Mouse (Mus musculus) liver, adult 2 months (tissue): Measurements from ENCODE around the gene Rcn3. TPM values are rescaled to one million over a fixed set of nuclear protein-coding genes. Genes with fewer than 3 reads are reported as not detected.

Source experiments
- DNase-seq: peaks from one replicate; pipeline ENCODE4 v3.0.0-alpha.2; 2011; ENCODE audit warnings: low read depth, low spot score; ENCODE audit errors: extremely low read depth
- H3K27ac ChIP-seq: fragments of 200-500 bp; replicated peaks from 2 replicates; pipeline ENCODE4 v1.5.1; 2012; ENCODE audit warnings: low read depth, mild to moderate bottlenecking, control low read depth, inconsistent platforms, low read length; ENCODE audit not compliant: insufficient read depth
- H3K27me3 ChIP-seq: fragments of 200-500 bp; 2 replicates; pipeline ENCODE4 v1.6.1; 2012; ENCODE audit warnings: mild to moderate bottlenecking, moderate library complexity, low read length, inconsistent platforms; ENCODE audit not compliant: control insufficient read depth, insufficient read depth
- H3K36me3 ChIP-seq: fragments of 200-500 bp; 2 replicates; pipeline ENCODE4 v1.6.1; 2012; ENCODE audit warnings: low read length, inconsistent platforms; ENCODE audit not compliant: control insufficient read depth, insufficient read depth
- H3K4me1 ChIP-seq: fragments of 200-500 bp; 2 replicates; pipeline ENCODE4 v1.6.1; 2011; ENCODE audit warnings: low read length; ENCODE audit not compliant: control insufficient read depth, insufficient read depth
- H3K4me3 ChIP-seq: fragments of 200-500 bp; 2 replicates; pipeline ENCODE4 v1.5.1; 2011; ENCODE audit warnings: low read depth, mild to moderate bottlenecking, control low read depth, low read length, moderate library complexity; ENCODE audit not compliant: insufficient read depth
- H3K79me2 ChIP-seq: fragments of 200-500 bp; 2 replicates; pipeline ENCODE4 v1.6.1; 2012; ENCODE audit warnings: inconsistent platforms, mild to moderate bottlenecking, low read length, moderate library complexity; ENCODE audit not compliant: control insufficient read depth, insufficient read depth
- H3K9ac ChIP-seq: fragments of 200-500 bp; 2 replicates; pipeline ENCODE4 v1.6.1; 2012; ENCODE audit warnings: low read depth, mild to moderate bottlenecking, control low read depth, inconsistent platforms, low read length
- CTCF ChIP-seq: fragments of 200-500 bp; IDR thresholded peaks from 2 replicates; pipeline ENCODE4 v1.5.1; 2011; ENCODE audit warnings: low read depth, low read length, control low read depth
- POLR2A ChIP-seq: fragments of 200-500 bp; IDR thresholded peaks from 2 replicates; pipeline ENCODE4 v1.6.1; 2011; ENCODE audit warnings: low read length, control low read depth; ENCODE audit not compliant: insufficient read depth; ENCODE audit errors: extremely low read depth
- WGBS: fragments of 180-500 bp; shearing (Covaris S2); methylation state at CpG from one replicate; pipeline ENCODE4 v1.1.7; 2018; 5-methylcytosine and 5-hydroxymethylcytosine counted together
- polyA plus RNA-seq: library from polyadenylated mRNA; depleted of rRNA; stranded (reverse); fragments of >200 nt; gene quantifications from 2 replicates; pipeline ENCODE4 v1.2.3, GENCODE M21; 2012
- total RNA-seq: library from RNA; depleted of rRNA; stranded (reverse); fragments of >200 nt; gene quantifications from 2 replicates; pipeline ENCODE4 v1.2.3, GENCODE M21; 2014

The Rcn3 gene
- total and polyA plus RNA-seq, 2 experiments, result 6.7 to 14.9 TPM

DNA sequence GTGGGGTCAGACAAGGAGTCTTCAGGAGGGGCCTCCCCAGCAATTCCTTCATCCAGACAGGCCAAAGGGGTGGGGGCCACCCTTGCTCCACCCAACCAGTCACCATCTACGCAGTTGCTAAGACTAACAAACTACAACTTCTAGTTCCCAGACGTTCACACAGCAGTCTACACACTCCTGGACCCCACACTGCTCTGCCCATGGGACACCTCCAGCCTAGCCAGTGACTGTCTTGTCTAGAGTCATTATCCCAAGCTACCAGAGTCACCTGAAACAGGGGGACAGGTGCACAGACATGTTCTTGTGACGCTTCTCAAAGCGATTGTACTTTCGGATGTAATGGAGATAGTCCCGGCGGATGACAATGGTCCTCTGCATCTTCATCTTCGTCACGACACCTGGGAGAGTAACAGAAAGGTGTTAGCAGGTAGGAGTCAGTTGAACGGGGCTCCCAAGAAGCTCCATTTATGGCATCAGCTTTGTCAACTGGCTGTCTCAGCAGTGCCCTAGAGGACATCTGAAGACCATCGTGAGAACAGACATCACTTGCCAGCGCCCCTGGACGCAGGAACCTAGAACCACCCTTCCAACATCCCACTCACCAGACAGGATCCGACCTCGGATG, 30.7 kb upstream of the Rcn3 start:
- Histone ChIP-seq H3K27me3 (no peaks in the 10 kb centered on the region), H3K79me2 (peaks cover 3% of the 10 kb centered on the region; the same call in 1 of the 2 replicates), H3K4me3 (no peak overlapping the region), H3K9ac (no peak overlapping the region), H3K27ac (no peak overlapping the region), H3K36me3 (peaks cover 30% of the 10 kb centered on the region; the same call in 1 of the 2 replicates), H3K4me1 (peaks cover 26% of the 10 kb centered on the region)
- WGBS, result 79% methylated on average over 15 of the region's 15 CpGs
- TF ChIP-seq CTCF (no peak), POLR2A (no peak)
- DNase-seq, result no peak

DNA sequence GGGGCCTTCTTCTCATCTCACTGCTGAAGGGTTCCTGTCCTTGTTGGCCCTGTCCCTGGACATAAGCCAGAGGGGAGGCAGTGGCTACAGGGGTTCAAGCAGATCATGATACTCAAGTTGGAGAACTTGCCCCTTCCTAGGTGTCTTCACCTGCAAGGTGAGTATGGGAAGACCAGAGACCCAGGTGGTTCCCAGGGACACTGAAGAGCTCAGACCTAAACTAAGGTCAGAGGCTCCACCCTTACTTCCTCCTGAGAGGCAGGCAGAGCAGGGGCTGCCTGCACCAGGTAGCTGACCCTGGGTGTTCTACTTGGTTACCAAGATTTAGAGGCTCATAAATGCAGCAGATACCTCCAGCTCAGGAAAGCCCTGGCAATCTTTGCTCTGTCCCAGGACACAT, 29.9 kb upstream of the Rcn3 start:
- TF ChIP-seq CTCF, result no peak
- TF ChIP-seq POLR2A, result no peak
- H3K4me1 ChIP-seq, result peaks cover 21% of the 10 kb centered on the region
- H3K27me3 ChIP-seq, result no peaks in the 10 kb centered on the region
- no peak overlapping the region for H3K4me3 ChIP-seq
- no peak overlapping the region for H3K9ac ChIP-seq
- peaks cover 25% of the 10 kb centered on the region; the same call in 1 of the 2 replicates for H3K36me3 ChIP-seq
- peak overlapping the region; percentile 10; the same call in 1 of the 2 replicates for H3K27ac ChIP-seq
- DNase-seq, result no peak
- no peaks in the 10 kb centered on the region; the same call in 1 of the 2 replicates for H3K79me2 ChIP-seq

DNA sequence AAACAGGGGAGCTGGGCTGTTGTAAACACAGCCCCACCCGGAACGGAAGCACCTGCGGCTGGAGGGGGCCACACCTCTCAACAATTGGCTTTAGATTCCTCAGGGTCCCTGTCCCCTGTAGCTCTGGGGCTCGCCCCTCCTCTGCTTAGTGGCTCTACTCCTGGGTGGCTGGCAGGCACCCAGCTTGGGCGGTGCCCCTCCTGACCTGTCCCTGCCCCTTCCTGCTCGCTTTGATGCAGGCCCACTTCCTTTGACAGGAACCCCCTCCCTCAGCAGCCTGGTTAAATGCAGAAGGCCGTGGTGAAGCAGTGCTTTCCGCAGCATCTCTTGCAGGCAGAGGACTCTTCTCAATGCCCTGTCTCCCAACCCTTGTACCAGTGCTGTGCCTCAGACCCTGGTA, 29.4 kb upstream of the Rcn3 start:
- no peak overlapping the region for H3K27ac ChIP-seq
- peaks cover 23% of the 10 kb centered on the region; the same call in 1 of the 2 replicates for H3K36me3 ChIP-seq
- TF ChIP-seq CTCF (no peak), POLR2A (no peak)
- peaks cover 16% of the 10 kb centered on the region for H3K4me1 ChIP-seq
- H3K9ac ChIP-seq, result no peak overlapping the region
- no peaks in the 10 kb centered on the region; the same call in 1 of the 2 replicates for H3K79me2 ChIP-seq
- DNase-seq, result no peak
- 70% methylated on average over 8 of the region's 8 CpGs for WGBS
- H3K27me3 ChIP-seq, result no peaks in the 10 kb centered on the region
- no peak overlapping the region for H3K4me3 ChIP-seq

DNA sequence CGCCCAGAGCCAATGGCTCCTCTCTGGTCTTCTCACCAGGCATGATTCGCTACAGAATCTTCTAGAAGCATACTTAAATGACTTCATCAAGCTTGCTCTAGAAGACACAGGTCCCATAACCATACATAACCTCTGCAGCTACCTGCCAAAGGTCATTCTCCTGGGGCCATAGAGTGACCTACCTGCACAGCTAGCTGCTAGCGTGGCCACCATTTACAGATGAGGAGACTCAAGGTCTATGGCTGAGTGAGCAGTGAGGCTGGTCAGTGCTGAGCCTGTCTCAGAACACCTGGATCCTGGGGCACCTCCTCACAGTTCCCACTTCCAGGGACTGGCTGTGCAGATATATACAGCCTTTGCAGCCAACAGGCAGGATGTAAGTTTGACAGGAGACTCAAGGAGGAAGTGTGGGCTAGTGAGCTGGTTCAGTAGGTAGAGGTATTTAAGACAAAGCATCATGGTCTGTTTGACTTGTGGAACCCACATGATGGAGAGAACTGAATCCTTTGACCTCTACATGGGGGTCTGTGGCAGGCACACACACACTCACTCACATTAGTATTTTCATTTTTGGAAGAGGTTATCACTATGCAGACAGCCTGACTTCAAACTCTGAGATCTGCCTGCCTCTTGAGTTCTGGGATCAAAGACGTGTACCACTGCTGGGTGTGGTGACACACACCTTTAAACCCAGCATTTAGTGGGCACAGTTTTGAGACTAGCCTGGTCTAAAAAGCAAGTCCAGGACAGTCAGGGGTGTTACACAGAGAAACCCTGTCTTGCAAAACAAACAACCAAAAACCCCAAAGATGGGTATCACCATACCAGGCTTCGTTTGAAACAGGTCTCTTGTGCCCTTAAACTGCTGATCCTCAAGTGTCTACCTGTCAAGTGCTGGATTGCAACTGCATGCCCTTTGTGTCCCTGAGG, 28.0 kb upstream of the Rcn3 start:
- Histone ChIP-seq H3K9ac (no peak overlapping the region), H3K4me3 (no peak overlapping the region), H3K36me3 (peaks cover 12% of the 10 kb centered on the region; the same call in 1 of the 2 replicates), H3K4me1 (peaks cover 12% of the 10 kb centered on the region), H3K79me2 (no peaks in the 10 kb centered on the region; the same call in 1 of the 2 replicates), H3K27ac (no peak overlapping the region), H3K27me3 (no peaks in the 10 kb centered on the region)
- no peak for TF ChIP-seq CTCF
- no peak for TF ChIP-seq POLR2A
- DNase-seq, result no peak
- WGBS, result 81% methylated on average over 5 of the region's 5 CpGs

DNA sequence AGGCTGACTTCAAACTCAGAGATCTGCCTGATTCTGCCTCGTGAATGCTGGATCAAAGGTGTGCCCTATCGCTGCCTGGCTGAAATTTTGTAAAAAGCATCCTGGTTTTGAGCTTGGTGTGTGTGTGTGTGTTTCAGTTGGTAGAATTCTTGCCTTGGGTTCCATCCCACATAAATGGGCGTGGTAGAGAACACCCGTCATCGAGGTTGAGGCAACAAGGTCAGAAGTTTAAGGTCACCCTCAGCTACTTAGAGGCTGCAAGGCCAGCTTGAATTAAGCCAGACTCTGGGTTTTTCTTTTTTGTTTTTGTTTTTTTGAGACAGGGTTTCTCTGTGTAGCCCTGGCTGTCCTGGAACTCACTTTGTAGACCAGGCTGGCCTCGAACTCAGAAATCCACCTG, 26.3 kb upstream of the Rcn3 start:
- no peak overlapping the region for H3K9ac ChIP-seq
- H3K27me3 ChIP-seq, result no peaks in the 10 kb centered on the region
- TF ChIP-seq POLR2A (no peak), CTCF (no peak)
- no peak overlapping the region for H3K27ac ChIP-seq
- H3K4me1 ChIP-seq, result peaks cover 9% of the 10 kb centered on the region
- WGBS, result 67% methylated on average over 6 of the region's 6 CpGs
- no peak for DNase-seq
- no peaks in the 10 kb centered on the region for H3K79me2 ChIP-seq
- H3K4me3 ChIP-seq, result no peak overlapping the region
- peaks cover 12% of the 10 kb centered on the region; the same call in 1 of the 2 replicates for H3K36me3 ChIP-seq

DNA sequence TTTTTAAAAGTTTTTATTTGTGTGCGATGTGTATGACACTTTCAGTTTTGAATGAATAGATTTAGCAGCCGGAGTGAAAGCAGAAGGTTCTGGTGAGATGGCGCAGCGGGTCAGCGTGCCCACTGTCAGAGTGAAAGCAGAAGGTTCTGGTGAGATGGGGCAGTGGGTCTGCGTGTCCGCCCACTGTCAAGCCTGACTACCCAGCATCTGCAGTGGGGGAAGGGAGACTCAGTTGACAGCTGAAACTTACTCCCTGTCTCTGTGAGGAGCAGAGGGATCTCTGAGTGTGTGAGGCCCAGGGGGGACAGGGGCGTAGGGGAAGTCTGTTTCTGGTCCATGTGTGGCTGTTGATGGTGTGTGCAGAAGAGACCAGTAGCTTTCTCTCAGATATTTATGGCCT, 25.5 kb upstream of the Rcn3 start:
- H3K36me3 ChIP-seq, result peaks cover 7% of the 10 kb centered on the region; the same call in 1 of the 2 replicates
- TF ChIP-seq POLR2A, result no peak
- TF ChIP-seq CTCF, result no peak
- no peak overlapping the region for H3K4me3 ChIP-seq
- H3K27me3 ChIP-seq, result no peaks in the 10 kb centered on the region
- no peak for DNase-seq
- peaks cover 2% of the 10 kb centered on the region for H3K4me1 ChIP-seq
- WGBS, result 91% methylated on average over 8 of the region's 8 CpGs
- no peak overlapping the region for H3K27ac ChIP-seq
- no peaks in the 10 kb centered on the region for H3K79me2 ChIP-seq
- no peak overlapping the region for H3K9ac ChIP-seq
